Mouse (Mus musculus) neural tube, embryonic 15.5 days (tissue): Measurements from ENCODE around the gene Snx29. TPM values are rescaled to one million over a fixed set of nuclear protein-coding genes. Genes with fewer than 3 reads are reported as not detected.

Experiments
- ATAC-seq: fragments of 200-750 bp; cut with Nextera tagmentation; 2 replicates; pipeline ENCODE4 v1.8.0; 2017; ENCODE audit warnings: mild to moderate bottlenecking, moderate TSS enrichment, moderate library complexity; ENCODE audit not compliant: low FRiP score
- H3K27ac ChIP-seq: fragments of 300-500 bp; sonication (generic); replicated peaks from 2 replicates; pipeline ENCODE4 v1.5.1; 2015; ENCODE audit warnings: mild to moderate bottlenecking, inconsistent platforms
- H3K27me3 ChIP-seq: fragments of 300-500 bp; sonication (generic); replicated peaks from 2 replicates; pipeline ENCODE4 v1.6.1; 2015; ENCODE audit warnings: inconsistent platforms
- H3K36me3 ChIP-seq: fragments of 300-500 bp; sonication (generic); 2 replicates; pipeline ENCODE4 v1.6.1; 2015; ENCODE audit warnings: inconsistent platforms
- H3K4me1 ChIP-seq: fragments of 300-500 bp; sonication (generic); 2 replicates; pipeline ENCODE4 v1.6.1; 2015; ENCODE audit warnings: inconsistent platforms
- H3K4me2 ChIP-seq: fragments of 300-500 bp; sonication (generic); 2 replicates; pipeline ENCODE4 v1.6.1; 2015; ENCODE audit warnings: inconsistent platforms, mild to moderate bottlenecking, moderate library complexity
- H3K4me3 ChIP-seq: fragments of 300-500 bp; sonication (generic); replicated peaks from 2 replicates; pipeline ENCODE4 v1.5.1; 2015; ENCODE audit warnings: mild to moderate bottlenecking, inconsistent platforms
- H3K9ac ChIP-seq: fragments of 300-500 bp; sonication (generic); replicated peaks from 2 replicates; pipeline ENCODE4 v1.6.1; 2015; ENCODE audit warnings: mild to moderate bottlenecking, inconsistent platforms
- H3K9me3 ChIP-seq: fragments of 300-500 bp; sonication (generic); replicated peaks from 2 replicates; pipeline ENCODE4 v1.6.1; 2016; ENCODE audit warnings: inconsistent platforms
- WGBS: fragments of 180-500 bp; shearing (Covaris S2); methylation state at CpG from one replicate; pipeline ENCODE4 v1.1.7; 2015; ENCODE audit warnings: mixed read lengths; 5-methylcytosine and 5-hydroxymethylcytosine counted together
- polyA plus RNA-seq: library from polyadenylated mRNA; unstranded; fragments of >200 nt; fragmentation: Nextera tagmentation; extraction: Ambion mirVana; gene quantifications from 2 replicates; pipeline ENCODE4 v1.2.1, GENCODE M21; 2015

Gene Snx29
- polyA plus RNA-seq, 1 experiment from 2014 or later = 18.7 TPM

DNA sequence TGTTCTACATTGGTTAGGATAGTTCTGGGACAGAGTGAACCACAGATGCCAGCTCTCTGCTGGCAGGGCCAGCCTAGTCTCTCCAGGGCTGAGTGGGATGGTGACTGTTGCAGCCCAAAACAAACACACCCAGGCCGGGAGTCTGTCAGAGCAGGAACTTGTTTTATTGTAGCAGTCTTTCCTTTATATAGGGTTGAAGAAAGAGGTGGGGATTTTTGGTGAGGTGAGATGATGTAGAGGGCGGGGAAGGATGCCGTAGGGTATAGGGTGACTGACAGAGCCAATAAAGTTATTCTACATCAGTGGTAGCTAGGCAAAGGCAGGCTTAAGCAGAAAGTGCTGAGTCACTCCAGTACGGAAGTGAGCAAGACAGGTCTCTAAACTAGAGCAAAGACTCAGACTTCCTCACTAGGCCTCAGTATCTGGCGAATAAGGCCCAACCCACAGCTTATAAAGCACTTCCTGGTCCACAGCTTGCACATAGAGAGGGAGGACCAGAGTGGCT is 133.5 kb downstream of the Snx29 start:
- Histone ChIP-seq H3K9me3 (no peaks in the 10 kb centered on the region), H3K27me3 (no peaks in the 10 kb centered on the region), H3K4me3 (no peak overlapping the region), H3K9ac (no peak overlapping the region), H3K36me3 (peaks cover 28% of the 10 kb centered on the region), H3K4me2 (no peak overlapping the region), H3K27ac (no peak overlapping the region), H3K4me1 (peaks cover 3% of the 10 kb centered on the region; the same call in 1 of the 2 replicates)
- 88% methylated on average over 5 of the region's 5 CpGs for WGBS
- no peak for ATAC-seq

GRCm38 (mm10) chr16:11457136-11457535 is 134.4 kb downstream of the Snx29 start:
- no peak overlapping the region for H3K4me3 ChIP-seq
- no peaks in the 10 kb centered on the region for H3K27me3 ChIP-seq
- no peak overlapping the region for H3K9ac ChIP-seq
- no peak for ATAC-seq
- no peak overlapping the region for H3K4me2 ChIP-seq
- peaks cover 6% of the 10 kb centered on the region; the same call in 1 of the 2 replicates for H3K4me1 ChIP-seq
- no peak overlapping the region for H3K27ac ChIP-seq
- H3K36me3 ChIP-seq = peaks cover 26% of the 10 kb centered on the region
- WGBS = 96% methylated on average over 5 of the region's 5 CpGs
- H3K9me3 ChIP-seq = no peaks in the 10 kb centered on the region

DNA sequence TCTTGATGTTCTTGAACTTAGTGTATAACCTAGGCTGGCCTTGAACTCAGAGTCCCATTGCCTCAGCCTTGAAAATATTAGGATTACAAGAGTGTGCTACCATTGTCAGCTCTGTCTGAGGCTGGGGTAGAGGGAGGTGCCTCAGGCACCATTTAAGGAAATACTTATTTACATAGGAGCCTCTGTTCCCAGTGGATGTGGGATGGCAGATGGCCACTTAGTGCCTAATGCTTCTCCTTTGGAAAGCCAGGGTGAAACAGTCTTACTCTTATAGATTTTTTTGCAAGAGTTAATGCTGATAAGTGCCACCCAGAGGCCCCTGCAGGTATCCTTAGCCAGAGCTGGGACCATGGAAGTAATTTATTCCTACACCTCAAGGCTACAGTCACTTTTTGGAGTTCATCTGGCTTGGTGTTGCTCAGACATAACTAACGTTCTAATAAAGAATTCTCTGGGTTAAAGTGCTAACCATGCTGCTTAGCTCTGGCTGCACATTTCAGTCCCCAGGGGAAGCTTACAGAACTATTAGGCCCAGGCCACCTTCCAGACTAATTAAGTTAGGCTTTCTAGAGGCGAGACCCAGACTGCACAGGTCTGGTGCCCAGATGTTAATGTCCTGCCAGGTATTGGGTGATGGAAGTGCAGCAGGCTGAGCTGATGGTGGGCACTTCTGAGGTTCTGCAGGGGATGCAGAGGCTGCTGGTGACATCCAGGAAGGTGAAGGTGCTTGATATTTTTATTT is 135.1 kb downstream of the Snx29 start:
- Histone ChIP-seq H3K27ac (no peak overlapping the region), H3K36me3 (peaks cover 20% of the 10 kb centered on the region), H3K9ac (no peak overlapping the region), H3K27me3 (no peaks in the 10 kb centered on the region), H3K4me2 (no peak overlapping the region), H3K4me1 (peaks cover 6% of the 10 kb centered on the region; the same call in 1 of the 2 replicates), H3K4me3 (no peak overlapping the region), H3K9me3 (no peaks in the 10 kb centered on the region)
- no peak for ATAC-seq
- 26% methylated on average over 2 of the region's 2 CpGs for WGBS

- H3K27me3 ChIP-seq = no peaks in the 10 kb centered on the region
- no peak overlapping the region for H3K4me2 ChIP-seq
- WGBS = 97% methylated on average over 1 of the region's 1 CpGs
- no peaks in the 10 kb centered on the region for H3K9me3 ChIP-seq
- H3K9ac ChIP-seq = no peak overlapping the region
- ATAC-seq = no peak
- no peak overlapping the region for H3K4me3 ChIP-seq
- H3K27ac ChIP-seq = no peak overlapping the region
- peaks cover 6% of the 10 kb centered on the region; the same call in 1 of the 2 replicates for H3K4me1 ChIP-seq
- H3K36me3 ChIP-seq = peaks cover 6% of the 10 kb centered on the region
Measured at GRCm38 (mm10) chr16:11460210-11460609, 137.5 kb downstream of the Snx29 start.

GRCm38 (mm10) chr16:11461612-11462011 is 138.9 kb downstream of the Snx29 start:
- peaks cover 6% of the 10 kb centered on the region; the same call in 1 of the 2 replicates for H3K4me1 ChIP-seq
- WGBS = 84% methylated on average over 7 of the region's 7 CpGs
- H3K9me3 ChIP-seq = no peaks in the 10 kb centered on the region
- no peak overlapping the region for H3K4me3 ChIP-seq
- peak overlapping the region; percentile 15; the same call in 1 of the 2 replicates for H3K27ac ChIP-seq
- ATAC-seq = no peak
- H3K27me3 ChIP-seq = no peaks in the 10 kb centered on the region
- no peak overlapping the region for H3K4me2 ChIP-seq
- H3K9ac ChIP-seq = no peak overlapping the region
- peaks cover 5% of the 10 kb centered on the region for H3K36me3 ChIP-seq

DNA sequence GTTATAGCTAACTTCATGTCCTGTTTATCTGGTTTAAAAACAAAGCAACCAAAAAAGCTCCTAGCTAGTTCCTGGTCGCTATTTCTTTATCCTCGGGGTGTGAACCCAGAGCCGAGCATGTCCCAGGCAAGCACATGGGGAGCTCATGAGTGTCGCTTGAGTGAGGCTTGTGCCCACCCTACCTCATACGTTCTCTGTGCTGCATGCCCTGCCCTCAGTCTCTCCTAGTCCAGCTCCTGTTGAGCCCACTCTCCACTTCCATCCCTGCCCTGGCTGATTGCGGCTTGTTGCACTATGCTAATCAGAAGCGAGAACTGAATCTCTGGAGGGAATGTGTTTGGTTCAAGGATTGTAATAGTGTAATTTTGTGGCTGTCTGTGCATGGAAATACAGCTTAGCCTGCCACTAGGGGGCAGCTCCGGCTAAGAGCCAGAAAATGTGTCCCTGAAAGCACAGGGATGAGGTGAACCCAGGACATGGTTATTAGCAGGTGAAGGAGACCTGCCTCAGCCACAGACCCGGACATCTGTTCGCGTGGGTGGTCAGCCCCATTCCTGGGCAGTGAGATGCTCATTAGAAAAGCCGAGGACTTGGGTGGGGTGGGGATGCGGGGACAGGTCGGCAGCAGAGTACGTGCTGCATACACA is 145.9 kb downstream of the Snx29 start:
- peak; percentile 56 for ATAC-seq
- Histone ChIP-seq H3K27ac (no peak overlapping the region), H3K4me1 (peaks cover 16% of the 10 kb centered on the region; the same call in 1 of the 2 replicates), H3K9ac (no peak overlapping the region), H3K4me2 (no peak overlapping the region), H3K27me3 (no peaks in the 10 kb centered on the region), H3K9me3 (no peaks in the 10 kb centered on the region), H3K36me3 (no peaks in the 10 kb centered on the region; the same call in 1 of the 2 replicates), H3K4me3 (no peak overlapping the region)
- 57% methylated on average over 15 of the region's 15 CpGs for WGBS

DNA sequence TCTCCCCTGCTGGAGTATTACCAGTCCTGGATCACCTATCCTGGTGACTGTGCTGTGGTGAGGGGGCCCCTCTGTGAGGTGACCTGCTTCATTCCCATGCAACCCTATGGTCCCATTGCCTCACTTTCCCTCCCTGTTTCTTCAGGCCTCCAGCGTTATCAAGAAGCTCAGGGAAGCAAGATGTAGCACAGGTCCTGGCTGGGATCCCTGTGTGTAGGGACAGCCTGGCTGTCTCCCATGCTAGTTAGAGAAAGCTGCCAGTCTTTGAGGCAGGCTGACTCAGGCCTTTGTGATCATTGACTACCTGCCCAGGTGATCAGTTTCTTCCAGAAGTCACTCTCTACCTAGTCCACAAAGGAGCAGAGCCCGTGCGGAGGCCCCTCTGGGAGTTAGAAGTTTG is 146.8 kb downstream of the Snx29 start:
- Histone ChIP-seq H3K27me3 (no peaks in the 10 kb centered on the region), H3K4me3 (no peak overlapping the region), H3K4me1 (peaks cover 22% of the 10 kb centered on the region), H3K9me3 (no peaks in the 10 kb centered on the region), H3K4me2 (no peak overlapping the region), H3K36me3 (no peaks in the 10 kb centered on the region; the same call in 1 of the 2 replicates), H3K27ac (no peak overlapping the region), H3K9ac (no peak overlapping the region)
- 79% methylated on average over 3 of the region's 3 CpGs for WGBS
- no peak for ATAC-seq

- Histone ChIP-seq H3K27me3 (no peaks in the 10 kb centered on the region), H3K9ac (no peak overlapping the region), H3K27ac (no peak overlapping the region), H3K4me1 (peaks cover 22% of the 10 kb centered on the region), H3K9me3 (no peaks in the 10 kb centered on the region), H3K4me2 (no peak overlapping the region), H3K4me3 (no peak overlapping the region), H3K36me3 (peaks cover 4% of the 10 kb centered on the region; the same call in 1 of the 2 replicates)
- no peak for ATAC-seq
- WGBS = 79% methylated on average over 2 of the region's 2 CpGs
Measured at GRCm38 (mm10) chr16:11471246-11471645, 148.5 kb downstream of the Snx29 start.

- WGBS = 40% methylated on average over 4 of the region's 4 CpGs
- Histone ChIP-seq H3K4me3 (no peak overlapping the region), H3K36me3 (peaks cover 6% of the 10 kb centered on the region; the same call in 1 of the 2 replicates), H3K4me2 (no peak overlapping the region), H3K27me3 (no peaks in the 10 kb centered on the region), H3K27ac (no peak overlapping the region), H3K4me1 (peaks cover 22% of the 10 kb centered on the region), H3K9ac (no peak overlapping the region), H3K9me3 (no peaks in the 10 kb centered on the region)
- no peak for ATAC-seq
Measured at GRCm38 (mm10) chr16:11472852-11473251, 150.1 kb downstream of the Snx29 start.

GRCm38 (mm10) chr16:11473474-11473873 is 150.8 kb downstream of the Snx29 start:
- Histone ChIP-seq H3K4me2 (no peak overlapping the region), H3K4me1 (peaks cover 18% of the 10 kb centered on the region), H3K27ac (no peak overlapping the region), H3K27me3 (no peaks in the 10 kb centered on the region), H3K9me3 (no peaks in the 10 kb centered on the region), H3K4me3 (no peak overlapping the region), H3K36me3 (peaks cover 7% of the 10 kb centered on the region; the same call in 1 of the 2 replicates), H3K9ac (no peak overlapping the region)
- no peak for ATAC-seq
- 88% methylated on average over 3 of the region's 3 CpGs for WGBS

- ATAC-seq = no peak
- peaks cover 16% of the 10 kb centered on the region for H3K4me1 ChIP-seq
- WGBS = 83% methylated on average over 6 of the region's 6 CpGs
Measured at GRCm38 (mm10) chr16:11473893-11474505, 151.3 kb downstream of the Snx29 start.

More at GRCm38 (mm10) chr16:11473893-11474505, 151.3 kb downstream of the Snx29 start:
- Histone ChIP-seq H3K9ac (no peak overlapping the region), H3K27me3 (no peaks in the 10 kb centered on the region), H3K4me2 (no peak overlapping the region), H3K4me3 (no peak overlapping the region), H3K36me3 (peaks cover 7% of the 10 kb centered on the region; the same call in 1 of the 2 replicates), H3K27ac (no peak overlapping the region), H3K9me3 (no peaks in the 10 kb centered on the region)
